Mouse (Mus musculus) layer of hippocampus, postnatal 14 days (tissue): Measurements from ENCODE around the gene Abcg3. TPM values are rescaled to one million over a fixed set of nuclear protein-coding genes. Genes with fewer than 3 reads are reported as not detected.
A peak's percentile ranks its signal among the peaks of the same experiment; 100 is the strongest.
"Not testable (repeated sequence)": the region's sequence is repeated elsewhere in the genome, so short reads cannot be mapped to it uniquely, and the experiment has no call there.

Experiments used
- DNase-seq, 2 experiments: peaks; one replicate each; pipeline ENCODE4 v3.0.0; 2021 to 2022; ENCODE audit warnings: low spot score in 2 of 2, mixed read lengths in 1 of 2
- long read RNA-seq, 2 experiments: library from polyadenylated mRNA; stranded (forward); transcript quantifications; one replicate each; pipeline ENCODE4 v2.0.0; 2021
- total RNA-seq, 2 experiments: library from RNA; stranded (reverse); gene quantifications; 2 replicates each; pipeline ENCODE4 v1.2.3; 2021

Gene Abcg3
- total RNA-seq: under 1 TPM in 1 of 2 experiments, not detected in 1; 0.14 TPM
- long read RNA-seq, experiment 1: 0 reads
- long read RNA-seq, experiment 2: 0 reads

DNA sequence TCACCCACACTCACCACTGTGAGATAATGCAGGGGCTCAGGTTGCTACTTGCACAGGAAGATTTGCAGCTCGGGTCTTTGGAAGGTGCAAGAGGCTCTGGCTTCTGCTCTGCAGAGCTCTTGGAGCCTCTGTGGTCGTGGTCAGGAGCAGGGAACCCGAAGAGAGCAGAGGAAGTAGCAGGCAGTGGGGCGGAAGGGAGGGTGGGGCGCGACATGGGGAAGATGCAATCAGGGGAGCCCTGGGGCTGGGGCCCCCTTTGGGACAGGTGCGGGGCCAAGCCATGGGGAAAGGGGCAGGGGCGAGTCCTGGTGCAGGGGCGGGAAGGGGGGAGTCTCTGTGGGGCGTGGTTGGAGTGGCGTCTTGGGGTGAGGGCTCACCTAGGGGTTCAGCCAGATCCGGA is at the start of gene Abcg3:
Abcg3 (minus strand) TSS at position 184 of the 400 bp plus-strand sequence.
- DNase-seq: no peak

DNA sequence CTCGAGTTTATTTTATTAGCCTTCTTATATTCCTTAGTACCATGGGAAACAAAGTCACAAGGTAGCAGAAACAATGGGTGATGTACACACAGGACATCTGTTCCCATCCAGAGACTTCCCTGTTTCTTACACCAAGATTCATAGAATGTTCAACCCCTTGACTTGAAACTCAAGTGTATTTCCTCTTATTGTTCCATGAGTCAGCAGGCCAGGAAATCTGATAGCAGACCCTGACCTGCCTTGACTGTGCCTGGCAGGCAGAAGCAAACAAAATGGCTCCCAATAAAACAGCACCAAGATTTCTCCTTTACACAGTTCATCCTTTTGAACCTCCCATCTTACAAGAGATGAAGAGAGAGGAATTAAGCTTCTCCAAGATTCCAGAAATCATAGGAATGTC is 30.0 kb upstream of the Abcg3 start:
- DNase-seq: no peak

DNA sequence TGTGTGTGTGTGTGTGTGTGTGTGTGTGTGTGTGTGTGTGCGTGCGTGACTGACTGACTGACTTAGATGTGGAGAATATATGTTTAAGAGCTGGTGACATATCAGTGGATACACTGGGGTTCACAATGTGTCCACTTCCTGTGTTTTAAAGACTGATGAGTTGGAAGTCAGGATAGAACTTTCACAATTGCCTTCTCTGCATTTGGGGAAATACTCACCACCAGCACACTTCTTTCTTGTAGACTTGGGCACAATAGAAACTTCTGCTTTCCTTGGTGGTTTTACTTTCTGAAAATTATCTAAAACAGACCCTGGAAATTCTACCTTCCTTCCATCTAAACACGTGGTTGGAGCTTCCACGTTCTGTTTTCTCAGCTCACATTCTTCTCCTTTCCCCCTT is 29.1 kb upstream of the Abcg3 start:
- no peak for DNase-seq

DNA sequence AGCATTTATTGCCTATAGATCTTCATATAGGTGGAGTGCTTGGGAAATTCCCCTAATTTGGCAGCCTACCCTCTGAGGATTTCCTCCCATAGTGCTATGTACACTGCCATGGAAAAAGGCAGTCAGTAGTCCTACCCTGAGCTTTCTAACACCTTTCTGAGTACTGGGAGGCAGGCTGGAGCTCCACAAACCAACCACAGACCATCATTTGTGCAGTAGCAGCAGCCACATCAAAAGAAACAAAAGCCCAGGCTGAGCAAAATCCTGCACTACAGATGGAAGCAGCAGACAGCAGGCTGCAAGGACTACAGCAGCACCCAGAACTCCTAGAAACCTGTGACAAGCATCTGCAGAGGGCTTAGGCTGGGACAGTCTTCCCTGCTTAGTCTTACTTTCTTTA is 27.9 kb upstream of the Abcg3 start:
- no peak for DNase-seq

DNA sequence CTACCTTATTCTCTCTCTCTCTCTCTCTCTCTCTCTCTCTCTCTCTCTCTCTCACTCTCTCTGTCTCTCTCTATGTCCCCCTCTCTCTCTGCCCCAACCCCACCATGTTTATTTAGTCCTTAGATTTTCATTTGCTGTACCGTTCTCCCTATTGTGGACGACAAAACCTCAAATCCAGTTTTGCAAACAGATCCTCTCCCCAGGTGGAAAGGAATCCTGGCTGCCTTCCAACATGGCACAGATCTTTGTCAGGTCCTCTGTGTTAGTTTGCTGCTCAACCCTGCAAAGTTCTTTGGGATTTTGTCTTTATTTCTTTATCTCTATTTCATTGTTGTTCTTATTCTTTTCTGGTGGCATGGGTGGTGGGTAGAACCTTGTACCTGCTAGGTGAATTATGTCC is 6.9 kb upstream of the Abcg3 start:
- no peak for DNase-seq

DNA sequence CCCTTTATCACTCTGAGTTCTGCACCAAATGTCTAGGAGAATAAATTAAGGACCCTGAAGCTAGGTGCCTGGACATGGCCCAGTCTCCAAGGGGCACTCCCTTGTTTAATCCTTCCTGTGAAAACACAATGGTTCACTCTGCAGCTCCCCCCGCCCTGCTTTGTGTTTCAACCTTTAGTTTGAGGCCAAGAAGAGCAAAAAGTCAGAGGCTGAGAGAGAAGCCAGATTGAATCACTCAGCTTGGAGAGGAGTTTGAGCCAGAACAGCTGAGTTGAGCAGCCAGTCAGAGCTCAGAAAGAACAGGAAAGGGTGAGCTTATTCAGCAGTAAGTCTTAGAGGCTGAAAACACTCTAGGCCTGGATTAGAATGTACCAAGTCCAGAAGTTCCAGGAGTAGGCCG is 5.5 kb upstream of the Abcg3 start:
- DNase-seq: no peak

DNA sequence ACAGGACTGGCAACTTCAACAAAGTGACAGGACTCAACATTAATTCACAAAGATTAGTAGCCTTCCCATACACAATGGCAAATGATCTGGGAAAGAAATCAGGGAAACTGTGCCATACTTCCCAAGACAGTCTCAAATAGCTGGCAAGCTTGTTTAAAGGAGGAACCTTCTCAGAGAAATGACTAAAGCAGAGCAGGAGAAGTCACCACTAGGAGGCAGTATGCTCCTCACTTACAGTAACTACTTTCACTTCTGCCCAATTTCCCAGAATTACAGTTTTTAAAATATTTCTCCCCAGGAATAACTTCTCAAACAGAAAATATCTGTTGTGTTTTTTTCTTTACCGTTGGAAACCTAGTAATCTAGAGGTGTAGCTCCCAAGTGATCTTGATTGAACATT is 4.2 kb upstream of the Abcg3 start:
- DNase-seq: peak in 1 of 2 experiments; percentile 42

DNA sequence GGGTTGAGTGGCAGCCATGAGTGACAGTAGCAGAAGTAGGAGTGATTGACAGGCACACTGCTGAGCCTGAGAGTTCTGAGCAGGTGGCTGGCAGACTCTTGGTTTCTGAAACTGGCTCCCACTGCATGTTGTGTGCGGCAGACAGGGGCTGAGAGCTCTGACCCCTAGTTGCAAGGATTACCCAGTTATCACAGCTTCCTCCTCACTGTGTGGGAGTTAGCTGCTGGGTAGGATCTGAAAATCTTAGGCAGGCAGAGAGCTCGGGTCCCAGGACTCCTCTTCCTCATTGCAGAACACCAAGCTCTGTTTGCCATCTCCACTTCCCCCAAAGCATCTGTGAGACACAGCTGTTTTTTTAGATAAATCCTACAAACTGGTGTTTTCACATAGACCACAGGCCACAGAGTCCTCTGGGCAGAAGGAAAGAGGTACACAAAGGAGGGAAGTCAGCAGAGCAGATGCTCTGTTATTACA is 3.4 kb downstream of the Abcg3 start:
- peak; percentile 5 to 6 for DNase-seq

DNA sequence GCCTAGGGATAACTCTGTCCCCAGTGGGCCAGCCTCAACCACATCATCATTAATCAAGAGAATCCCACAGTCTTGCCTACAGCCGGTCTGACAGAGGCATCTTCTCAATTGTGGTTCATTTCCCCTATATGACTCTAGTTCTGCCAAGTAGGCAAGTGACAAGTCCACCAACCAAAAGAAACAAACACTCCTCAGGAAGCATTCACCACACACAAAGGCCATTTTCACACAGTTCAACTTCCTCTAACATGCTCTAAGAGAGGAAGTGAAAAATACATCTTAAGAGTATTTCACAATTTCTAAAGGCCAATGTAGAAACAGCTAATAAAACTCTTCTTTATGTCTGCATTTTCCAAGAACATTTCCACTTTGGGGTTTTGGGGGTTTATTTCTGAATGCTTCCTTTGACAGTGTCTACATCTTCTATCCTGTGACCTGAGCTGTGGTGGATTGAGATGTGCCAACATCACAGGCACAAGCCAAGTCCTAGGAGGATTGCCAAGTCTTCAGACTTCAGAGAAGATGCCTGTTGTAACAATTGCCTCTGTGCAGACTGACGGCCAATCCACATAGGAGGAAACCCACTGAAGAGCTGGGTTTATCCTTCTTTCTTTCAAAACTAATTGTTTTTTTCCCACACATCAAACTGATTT is 24.3 kb downstream of the Abcg3 start:
- no peak for DNase-seq

DNA sequence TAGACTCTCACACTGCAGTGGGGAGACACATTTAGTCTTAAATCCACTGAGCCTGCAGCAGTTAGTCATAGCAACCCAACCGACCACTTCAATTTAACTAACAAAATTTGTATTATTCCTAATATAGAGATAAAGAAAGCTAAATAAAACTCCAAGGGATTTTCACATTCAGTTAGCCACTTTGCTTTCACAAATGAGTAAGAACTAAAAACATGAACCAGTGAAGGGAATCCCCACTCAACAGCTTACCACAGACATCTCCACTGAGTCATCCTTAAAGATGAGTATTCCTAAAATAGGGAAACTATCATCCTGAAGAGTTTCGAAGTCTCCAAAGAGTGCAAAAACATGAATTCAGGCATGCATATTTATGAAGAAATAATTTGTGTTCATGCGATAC is 27.3 kb downstream of the Abcg3 start:
- no peak for DNase-seq

DNA sequence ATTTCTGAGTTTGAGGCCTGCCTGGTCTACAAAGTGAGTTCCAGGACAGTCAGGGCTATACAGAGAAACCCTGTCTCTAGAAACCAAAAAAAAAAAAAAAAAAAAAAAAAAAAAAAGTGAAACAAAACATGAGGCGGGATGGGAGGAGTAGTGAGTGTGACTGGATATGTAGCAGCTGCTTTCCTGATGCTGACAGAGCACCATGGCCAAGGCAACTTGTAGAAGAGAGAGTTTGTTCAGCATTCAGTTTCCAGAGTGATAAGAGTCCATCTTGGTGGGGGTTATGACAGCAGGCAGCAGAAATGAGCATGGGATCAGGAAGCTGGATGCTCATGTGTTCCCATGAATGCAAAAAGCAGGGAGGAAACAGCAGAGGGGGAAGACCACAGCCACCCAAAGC is 35.6 kb downstream of the Abcg3 start:
- no peak for DNase-seq

DNA sequence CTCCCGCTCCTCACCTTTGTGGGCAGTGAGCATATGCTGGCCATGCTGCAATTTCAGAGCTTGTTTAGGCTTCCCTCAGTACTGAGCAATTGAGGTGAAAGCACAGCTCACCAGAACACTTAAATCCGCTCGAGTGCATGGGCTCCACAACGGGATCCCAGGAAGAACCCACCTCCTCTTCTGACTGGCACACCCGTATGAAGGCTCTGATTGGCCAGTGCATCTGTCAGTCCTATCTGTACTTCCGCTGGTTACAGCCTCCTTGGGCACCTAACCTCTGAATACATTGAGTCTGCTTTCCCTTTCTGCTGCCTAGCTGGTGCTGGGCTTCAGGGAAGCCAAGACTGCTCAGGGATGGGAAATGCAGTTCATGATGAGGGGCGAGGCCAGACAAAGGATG is 48.4 kb downstream of the Abcg3 start:
- DNase-seq: no peak

DNA sequence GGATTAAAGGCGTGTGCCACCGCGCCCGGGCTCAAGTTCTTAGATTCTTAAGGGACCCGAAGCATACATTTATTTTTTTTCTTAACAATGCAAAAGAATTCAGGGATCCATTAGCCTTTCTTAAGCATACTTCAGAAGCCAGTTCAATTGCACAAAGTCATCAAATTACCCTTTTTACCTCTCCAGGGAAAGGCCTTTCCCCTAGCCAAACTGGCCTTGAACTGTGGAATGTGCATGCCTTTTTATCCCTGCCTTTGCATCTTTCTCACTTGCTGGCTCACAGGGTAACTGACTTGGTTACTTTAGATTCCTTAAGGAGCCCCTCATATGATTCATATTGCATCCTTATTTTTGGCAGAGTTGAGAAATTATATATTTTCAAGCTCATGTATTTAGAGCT is 76.0 kb downstream of the Abcg3 start:
- not testable (repeated sequence) for DNase-seq

Other genes with a start within 250 kb of the Abcg3 start
- gene Zfp951, start 122.6 kb downstream of the Abcg3 start, total RNA-seq: 1 to 10 TPM; 5.1 to 6.3 TPM
- gene Gbp9, start 156.8 kb upstream of the Abcg3 start, total RNA-seq: 1 to 10 TPM in 1 of 2 experiments, under 1 TPM in 1; 0.88 to 1.2 TPM
- gene Gbp8, start 156.8 kb upstream of the Abcg3 start, total RNA-seq: under 1 TPM; 0.18 to 0.21 TPM
- under 1 TPM; 0.41 to 0.85 TPM for gene Gbp4, start 156.9 kb upstream of the Abcg3 start, total RNA-seq